Mouse (Mus musculus) layer of hippocampus, postnatal 25 days (tissue): ENCODE measurements at regions not wholly inside any gene's neighbourhood (a gene's known extent, or its start where the extent isn't known, plus 50 kb on each side); places are given as distances from the start of the nearest gene placed in this dataset.
"Not testable (repeated sequence)": the region's sequence is repeated elsewhere in the genome, so short reads cannot be mapped to it uniquely, and the experiment has no call there.

Source experiments
- DNase-seq, 2 experiments: peaks; one replicate each; pipeline ENCODE4 v3.0.0; 2022; ENCODE audit warnings: mixed read lengths in 2 of 2, low spot score in 1 of 2; ENCODE audit errors: extremely low spot score in 1 of 2

GRCm38 (mm10) chr12:18606126-18606525 lies 91.8 kb downstream of the 5730507C01Rik start:
- peak in 1 of 2 experiments; percentile 5 for DNase-seq

DNA sequence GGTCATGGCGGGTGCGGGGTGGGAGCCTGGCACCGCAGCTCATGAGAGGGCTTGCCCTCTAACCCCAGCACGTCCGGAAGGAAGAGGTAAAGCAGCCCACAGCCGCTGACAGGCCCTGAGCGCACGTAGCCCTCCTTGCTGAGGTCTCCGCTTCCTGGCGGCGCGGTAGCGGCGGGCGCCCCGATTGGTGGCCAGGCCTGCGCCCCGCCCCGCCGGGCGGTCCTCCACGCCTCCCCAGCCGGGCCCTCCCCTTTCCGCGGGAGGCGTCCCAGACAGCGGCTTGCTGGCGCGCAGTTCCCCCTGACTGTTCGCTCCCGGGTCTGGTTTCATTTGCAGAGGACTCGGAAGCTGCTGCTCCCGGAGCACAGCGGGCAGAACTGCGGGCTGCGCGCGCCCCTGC lies 95.5 kb downstream of the 5730507C01Rik start:
- DNase-seq, result peak; percentile 17 to 35

DNA sequence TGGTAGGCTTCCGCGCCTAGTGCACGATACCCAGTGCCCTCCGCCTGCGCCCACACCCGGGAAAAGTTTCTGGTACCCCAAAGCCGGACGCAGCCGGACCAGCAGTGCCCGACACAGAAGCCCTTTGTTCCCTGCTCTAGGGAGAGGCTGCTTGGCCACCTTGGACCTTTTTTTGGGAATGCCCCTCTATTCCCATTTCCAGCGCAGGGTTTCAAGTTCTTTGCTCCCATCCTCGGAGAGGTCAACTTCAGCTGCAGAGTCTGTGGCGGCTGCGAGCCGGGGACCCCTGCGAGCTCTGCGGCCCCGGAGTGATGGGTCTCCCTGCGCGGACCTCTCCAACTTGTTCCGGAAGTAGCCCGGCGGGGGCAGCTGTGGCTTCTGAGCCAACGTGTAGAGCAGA lies 96.3 kb downstream of the 5730507C01Rik start:
- DNase-seq, result not testable (repeated sequence)
